Mouse (Mus musculus) cerebellum, adult 2 months (tissue): ENCODE measurements around the gene Tmem63a. TPM values are rescaled to one million over a fixed set of nuclear protein-coding genes. Genes with fewer than 3 reads are reported as not detected.
A peak's percentile ranks its signal among the peaks of the same experiment; 100 is the strongest.

Source experiments
- DNase-seq, 2 experiments: peaks; one replicate each; pipeline ENCODE4 v3.0.0; 2021
- H3K27ac ChIP-seq: fragments of 200-500 bp; 2 replicates; pipeline ENCODE4 v1.5.1; 2012; ENCODE audit warnings: low read length, control low read depth, inconsistent platforms; ENCODE audit not compliant: insufficient read depth
- H3K27me3 ChIP-seq: fragments of 200-500 bp; 2 replicates; pipeline ENCODE4 v1.6.1; 2012; ENCODE audit warnings: inconsistent platforms, mild to moderate bottlenecking, low read length, moderate library complexity; ENCODE audit not compliant: control insufficient read depth, insufficient read depth
- H3K4me1 ChIP-seq: fragments of 200-500 bp; 2 replicates; pipeline ENCODE4 v1.6.1; 2011; ENCODE audit warnings: low read length; ENCODE audit not compliant: control insufficient read depth, insufficient read depth
- H3K4me3 ChIP-seq: fragments of 200-500 bp; replicated peaks from 2 replicates; pipeline ENCODE3; 2011; ENCODE audit warnings: mild to moderate bottlenecking, low read depth, low read length, control low read depth; ENCODE audit not compliant: insufficient read depth
- CTCF ChIP-seq: fragments of 200-500 bp; IDR thresholded peaks from 2 replicates; pipeline ENCODE4 v1.5.1; 2011; ENCODE audit warnings: low read depth, mild to moderate bottlenecking, control low read depth, low read length, moderate library complexity, borderline replicate concordance; ENCODE audit not compliant: insufficient read depth
- POLR2A ChIP-seq: fragments of 200-500 bp; IDR thresholded peaks from 2 replicates; pipeline ENCODE4 v1.6.1; 2011; ENCODE audit warnings: low read length, control low read depth, borderline replicate concordance; ENCODE audit not compliant: insufficient read depth
- WGBS: fragments of 180-500 bp; shearing (Covaris S2); methylation state at CpG from one replicate; pipeline ENCODE4 v1.1.7; 2018; 5-methylcytosine and 5-hydroxymethylcytosine counted together
- polyA plus RNA-seq: library from polyadenylated mRNA; depleted of rRNA; stranded (reverse); fragments of >200 nt; gene quantifications from 2 replicates; pipeline ENCODE4 v1.2.3, GENCODE M21; 2012

Gene Tmem63a
- polyA plus RNA-seq, 1 experiment: 117 TPM

- WGBS: 43% methylated on average over 10 of the region's 10 CpGs
- TF ChIP-seq POLR2A: no peak
- no peak overlapping the region for H3K27ac ChIP-seq
- no peak for DNase-seq
- H3K4me3 ChIP-seq: no peak overlapping the region
- H3K27me3 ChIP-seq: no peaks in the 10 kb centered on the region
- H3K4me1 ChIP-seq: no peaks in the 10 kb centered on the region
These were observed 58.5 kb downstream of the Tmem63a start for GRCm38 (mm10) chr1:181000501-181001092.

- Histone ChIP-seq H3K27ac (no peak overlapping the region), H3K4me1 (no peaks in the 10 kb centered on the region), H3K27me3 (no peaks in the 10 kb centered on the region), H3K4me3 (no peak overlapping the region)
- no peak for DNase-seq
- WGBS: 89% methylated on average over 3 of the region's 3 CpGs
- no peak for TF ChIP-seq CTCF
- no peak for TF ChIP-seq POLR2A
These were observed 59.1 kb downstream of the Tmem63a start for GRCm38 (mm10) chr1:181001217-181001616.

DNA sequence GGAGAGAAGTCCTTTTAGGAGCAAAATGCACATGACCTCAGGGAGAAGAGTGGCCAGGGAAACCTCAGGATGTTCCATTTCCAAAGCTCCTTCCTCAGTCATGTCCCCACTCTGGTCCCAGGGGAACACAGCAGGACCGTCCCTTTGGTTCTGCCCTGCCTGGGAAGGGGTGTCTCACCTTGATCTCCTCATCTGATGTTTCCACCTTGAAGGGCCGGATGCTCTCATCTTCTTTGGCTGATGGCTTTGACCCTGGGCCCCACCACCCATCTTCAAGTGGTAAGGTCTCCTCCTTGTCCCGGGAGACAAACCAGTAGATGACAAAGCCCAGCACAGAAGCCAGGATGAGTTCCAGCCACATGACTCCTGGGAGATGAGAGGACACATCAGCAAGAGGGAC, 59.5 kb downstream of the Tmem63a start:
- 90% methylated on average over 3 of the region's 3 CpGs for WGBS
- TF ChIP-seq POLR2A: no peak
- TF ChIP-seq CTCF: no peak
- H3K27me3 ChIP-seq: no peaks in the 10 kb centered on the region
- no peak for DNase-seq
- H3K4me1 ChIP-seq: no peaks in the 10 kb centered on the region
- no peak overlapping the region for H3K27ac ChIP-seq
- H3K4me3 ChIP-seq: no peak overlapping the region

DNA sequence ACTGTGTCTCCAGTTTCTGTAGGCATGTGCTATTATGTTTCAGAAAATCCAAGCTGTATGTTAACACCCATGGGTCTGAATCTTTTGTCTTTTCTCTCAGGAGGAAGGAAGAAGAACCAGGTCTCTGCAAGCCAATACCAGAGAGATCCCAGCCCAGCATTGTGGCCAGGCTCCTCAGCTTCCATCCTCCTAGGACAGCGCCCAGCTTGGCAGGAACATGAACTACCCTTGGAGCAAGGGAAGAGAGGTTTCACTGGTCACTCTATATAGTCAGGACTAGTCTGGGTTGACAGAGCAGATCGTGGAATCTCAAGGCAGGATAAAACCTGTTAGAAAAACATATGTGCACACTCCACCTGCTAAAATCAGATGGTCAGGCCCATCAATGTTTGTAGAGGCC, 61.6 kb downstream of the Tmem63a start:
- Histone ChIP-seq H3K27ac (no peak overlapping the region), H3K27me3 (no peaks in the 10 kb centered on the region), H3K4me1 (no peaks in the 10 kb centered on the region), H3K4me3 (no peak overlapping the region)
- TF ChIP-seq POLR2A: no peak
- TF ChIP-seq CTCF: no peak
- WGBS: 80% methylated on average over 2 of the region's 2 CpGs
- no peak for DNase-seq

DNA sequence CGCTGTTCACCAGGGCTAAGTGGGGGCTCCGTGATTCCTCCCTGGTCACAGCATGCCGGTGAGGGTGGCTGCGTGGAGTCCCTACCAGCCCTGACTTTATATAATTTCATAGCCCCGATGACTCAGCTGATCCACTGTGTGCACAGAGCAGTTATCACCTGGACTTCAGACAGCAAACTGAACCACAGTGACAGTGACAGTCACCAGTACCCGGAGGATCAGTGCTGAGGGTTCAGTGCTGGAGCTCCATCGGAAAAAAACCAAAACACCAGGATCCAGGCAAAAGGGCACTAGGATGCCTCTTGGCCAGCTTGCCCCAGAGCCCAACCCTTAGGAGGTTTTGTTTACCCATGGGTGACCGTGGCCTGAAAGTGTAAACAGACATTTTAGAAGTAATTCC, 63.2 kb downstream of the Tmem63a start:
- no peak overlapping the region for H3K27ac ChIP-seq
- TF ChIP-seq CTCF: no peak
- TF ChIP-seq POLR2A: no peak
- 79% methylated on average over 8 of the region's 8 CpGs for WGBS
- peaks cover 12% of the 10 kb centered on the region for H3K4me1 ChIP-seq
- no peak for DNase-seq
- H3K27me3 ChIP-seq: no peaks in the 10 kb centered on the region
- no peak overlapping the region for H3K4me3 ChIP-seq

DNA sequence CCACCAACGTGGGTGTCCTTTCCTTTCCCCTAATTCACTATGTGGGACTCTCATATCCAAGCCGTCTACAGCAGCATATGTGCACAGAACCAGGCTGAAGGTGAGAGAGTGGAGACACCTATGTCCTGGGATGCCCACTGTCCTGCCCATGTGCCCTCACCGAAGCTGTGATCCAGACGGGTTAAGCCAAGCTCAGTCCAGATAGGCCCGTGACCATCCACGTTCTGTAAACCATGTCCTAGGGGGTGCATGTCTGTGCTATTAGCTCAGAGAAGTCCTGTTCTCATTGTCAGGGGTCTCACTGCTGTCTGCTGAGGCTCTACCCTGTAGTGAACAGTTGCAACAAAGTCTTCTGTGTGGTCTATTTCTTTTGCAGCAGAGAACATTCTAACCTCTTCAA, 65.7 kb downstream of the Tmem63a start:
- WGBS: 89% methylated on average over 6 of the region's 6 CpGs
- peak in 1 of 2 experiments; percentile 5 for DNase-seq
- H3K27ac ChIP-seq: no peak overlapping the region
- peaks cover 23% of the 10 kb centered on the region for H3K4me1 ChIP-seq
- no peak overlapping the region for H3K4me3 ChIP-seq
- H3K27me3 ChIP-seq: no peaks in the 10 kb centered on the region
- no peak for TF ChIP-seq POLR2A
- TF ChIP-seq CTCF: no peak

GRCm38 (mm10) chr1:181008266-181008665, 66.1 kb downstream of the Tmem63a start:
- no peak overlapping the region for H3K4me3 ChIP-seq
- no peaks in the 10 kb centered on the region for H3K27me3 ChIP-seq
- TF ChIP-seq CTCF: no peak
- TF ChIP-seq POLR2A: no peak
- DNase-seq: peak in 1 of 2 experiments; percentile 1
- WGBS: 97% methylated on average over 2 of the region's 2 CpGs
- H3K27ac ChIP-seq: no peak overlapping the region
- H3K4me1 ChIP-seq: peaks cover 23% of the 10 kb centered on the region

- Histone ChIP-seq H3K27me3 (no peaks in the 10 kb centered on the region), H3K4me1 (peaks cover 23% of the 10 kb centered on the region), H3K4me3 (no peak overlapping the region), H3K27ac (no peak overlapping the region)
- DNase-seq: peak in 1 of 2 experiments; percentile 3
- whole genome bisulfite sequencing: 93% methylated on average over 4 of the region's 4 CpGs
- TF ChIP-seq POLR2A (no peak), CTCF (no peak)
These were observed 67.0 kb downstream of the Tmem63a start for GRCm38 (mm10) chr1:181009011-181009590.
